Mouse (Mus musculus) yolk sac, embryonic 10.5 days (tissue): ENCODE results near the gene Slc6a4.

Source experiments
- DNase-seq: peaks from one replicate; pipeline ENCODE4 v3.0.0-alpha.2; 2017; ENCODE audit warnings: low spot score

Gene Slc6a4

GRCm38 (mm10) chr11:76997916-76998704 is at the start of gene Slc6a4:
TSS of gene Slc6a4 (plus strand) at chr11:76998603.
- peak; percentile 57 for DNase-seq

GRCm38 (mm10) chr11:76953536-76953935 is 44.9 kb upstream of the Slc6a4 start:
- no peak for DNase-seq

DNA sequence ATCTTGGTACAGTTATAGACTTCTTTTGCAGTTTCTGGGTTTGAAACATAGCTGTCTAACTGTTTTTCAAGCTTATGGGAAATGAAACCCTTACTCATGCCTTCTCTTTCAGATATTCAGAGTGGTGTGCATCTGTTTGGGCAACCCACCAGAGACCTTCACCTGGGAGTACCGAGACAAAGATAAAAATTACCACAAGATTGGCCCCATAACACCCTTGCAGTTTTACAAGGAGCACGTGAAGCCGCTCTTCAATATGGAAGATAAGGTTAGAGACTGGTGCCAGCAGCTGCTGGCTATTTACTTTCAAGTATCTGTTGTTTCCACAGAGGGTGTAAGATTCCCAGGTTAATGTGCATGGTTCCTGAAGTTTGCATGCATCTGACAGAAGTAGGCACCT is 32.7 kb upstream of the Slc6a4 start:
- no peak for DNase-seq

- no peak for DNase-seq
These were observed 28.1 kb upstream of the Slc6a4 start for GRCm38 (mm10) chr11:76970328-76970727.

DNA sequence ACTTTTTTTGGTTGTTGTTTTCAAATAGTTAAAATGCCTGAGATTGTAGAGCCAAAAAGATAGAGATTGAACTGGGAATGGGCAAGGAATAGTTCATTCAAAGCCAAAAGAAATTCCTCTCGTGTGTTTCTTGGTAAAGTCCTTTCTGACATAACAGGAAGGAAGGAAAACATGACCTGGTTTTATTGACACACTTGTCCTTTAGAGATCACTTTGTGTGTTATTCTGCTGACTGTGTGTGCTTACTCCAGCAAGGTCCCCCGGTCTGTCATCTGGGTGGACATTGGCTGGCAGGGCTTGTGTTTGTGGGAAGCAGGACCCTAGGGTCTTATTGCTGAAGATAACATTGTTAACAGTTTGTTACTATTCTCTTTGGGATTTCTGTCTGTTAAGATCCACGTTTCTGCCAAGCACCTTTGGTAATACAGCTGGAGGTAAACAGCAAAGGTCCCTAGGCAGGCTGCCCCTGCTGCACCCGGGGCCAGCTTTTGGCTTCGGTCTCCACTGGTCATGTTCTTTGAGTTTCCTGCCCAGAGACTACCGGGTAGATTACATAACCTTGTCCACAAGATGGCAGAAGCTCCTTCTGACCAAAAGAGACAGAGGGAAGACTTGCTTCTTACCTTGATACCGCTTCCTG is 23.6 kb upstream of the Slc6a4 start:
- DNase-seq = no peak

DNA sequence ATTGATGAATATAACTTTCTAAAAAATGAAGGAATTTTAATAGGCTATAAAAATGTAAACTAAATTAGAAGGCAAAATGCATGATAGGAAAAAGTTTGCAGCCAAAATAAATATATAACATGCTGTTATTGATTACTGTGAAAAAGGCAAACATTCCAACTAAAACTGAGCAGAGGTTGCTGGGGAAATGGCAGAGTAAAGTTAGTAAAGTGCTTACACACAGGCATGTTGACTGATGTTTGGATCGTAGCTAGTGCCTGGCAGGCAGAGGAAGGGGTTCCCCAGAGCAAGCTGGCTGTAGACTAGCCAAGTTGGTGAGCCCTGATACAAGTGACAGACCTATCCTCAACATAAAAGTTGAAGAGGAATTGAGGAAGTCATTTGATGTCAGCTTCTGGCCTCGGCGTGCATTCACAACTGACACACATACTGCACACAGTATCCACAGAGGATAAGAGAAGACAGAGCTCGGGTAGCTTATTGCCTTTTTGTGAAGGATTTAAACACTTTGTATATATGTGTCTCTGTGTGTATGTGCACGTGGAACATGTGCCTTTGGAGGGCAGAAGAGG is 16.7 kb upstream of the Slc6a4 start:
- DNase-seq = no peak

DNA sequence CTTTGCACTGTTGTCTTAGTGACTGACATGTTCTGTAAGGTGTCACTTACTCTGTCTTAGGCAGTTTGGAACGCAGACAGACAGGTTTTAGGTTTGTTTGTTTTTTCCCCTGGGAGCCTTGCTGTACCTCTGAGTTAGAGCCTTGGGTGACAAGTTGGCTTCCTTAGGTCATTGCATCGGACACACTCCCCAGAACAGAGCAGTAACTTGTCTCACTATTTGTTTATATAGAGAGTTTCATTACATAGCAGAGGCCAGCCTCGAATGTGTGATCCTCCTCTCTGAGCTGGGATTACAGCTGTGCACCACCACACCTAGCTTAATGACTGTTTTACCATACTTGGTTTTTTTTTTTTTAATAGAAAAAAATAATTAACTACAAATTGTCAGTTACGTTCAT is 16.0 kb upstream of the Slc6a4 start:
- DNase-seq = no peak

- DNase-seq = no peak
These were observed 14.8 kb upstream of the Slc6a4 start for GRCm38 (mm10) chr11:76983641-76984040.

DNA sequence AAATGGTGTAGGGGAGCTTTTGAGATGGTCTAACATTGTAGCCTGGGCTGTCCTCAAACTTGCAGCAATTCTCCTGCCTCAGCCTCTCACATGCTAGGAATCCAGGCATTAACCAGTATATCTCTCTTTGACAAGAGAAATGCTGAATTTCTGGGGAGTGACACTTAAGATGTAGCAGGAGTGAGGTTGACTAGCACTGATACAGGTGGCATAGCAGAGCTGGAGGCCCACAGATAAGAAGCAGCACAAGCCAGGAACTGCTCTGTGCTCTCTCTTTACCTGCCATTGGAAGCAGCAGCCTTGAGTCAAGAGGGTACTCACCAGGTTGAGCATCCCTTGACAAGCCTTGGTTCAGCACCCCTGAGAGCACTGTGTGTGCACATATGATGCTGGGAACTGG is 14.2 kb upstream of the Slc6a4 start:
- DNase-seq = no peak

DNA sequence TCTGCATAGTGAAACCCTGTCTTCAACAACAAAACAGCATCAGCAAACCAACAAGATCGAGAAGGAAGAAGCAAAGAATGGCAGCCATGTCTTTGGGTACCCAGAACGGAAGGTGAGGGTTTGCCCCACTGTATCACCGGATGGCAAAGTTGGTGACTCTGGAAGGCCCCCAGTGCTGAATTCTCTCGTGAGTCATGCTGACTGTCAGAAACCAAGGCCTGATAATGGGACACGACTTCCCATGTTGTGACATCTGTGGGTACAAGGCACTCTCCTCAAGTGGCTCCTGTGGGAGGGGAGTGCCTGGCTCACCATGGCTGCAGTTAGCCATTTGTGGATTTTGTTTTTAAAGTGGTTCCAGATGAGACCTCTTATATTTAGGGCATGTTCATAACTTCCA is 7.6 kb upstream of the Slc6a4 start:
- DNase-seq = no peak

GRCm38 (mm10) chr11:76992886-76993285 is 5.5 kb upstream of the Slc6a4 start:
- DNase-seq = no peak

GRCm38 (mm10) chr11:76995966-76996672 is 2.3 kb upstream of the Slc6a4 start:
- no peak for DNase-seq

DNA sequence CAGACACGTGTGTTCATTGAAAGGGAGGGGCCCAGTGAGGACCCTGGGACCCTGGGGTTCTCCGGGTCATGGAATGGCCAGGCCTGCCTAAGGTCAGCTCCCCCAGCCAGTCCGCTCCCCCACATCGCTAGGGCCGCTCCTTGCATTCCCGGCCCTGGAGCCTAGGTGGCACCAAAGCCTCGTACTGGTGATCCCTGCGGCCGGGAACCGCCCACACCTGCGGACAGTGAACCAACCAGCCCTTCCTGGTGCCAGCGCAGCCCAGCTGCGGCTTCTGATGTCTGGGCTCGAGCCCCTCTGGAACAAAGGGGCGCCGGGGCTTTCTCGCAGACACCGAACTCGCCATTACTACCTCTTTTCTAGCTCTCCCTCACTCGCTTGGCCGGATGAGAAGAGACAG is 1.1 kb upstream of the Slc6a4 start:
- peak; percentile 78 for DNase-seq

DNA sequence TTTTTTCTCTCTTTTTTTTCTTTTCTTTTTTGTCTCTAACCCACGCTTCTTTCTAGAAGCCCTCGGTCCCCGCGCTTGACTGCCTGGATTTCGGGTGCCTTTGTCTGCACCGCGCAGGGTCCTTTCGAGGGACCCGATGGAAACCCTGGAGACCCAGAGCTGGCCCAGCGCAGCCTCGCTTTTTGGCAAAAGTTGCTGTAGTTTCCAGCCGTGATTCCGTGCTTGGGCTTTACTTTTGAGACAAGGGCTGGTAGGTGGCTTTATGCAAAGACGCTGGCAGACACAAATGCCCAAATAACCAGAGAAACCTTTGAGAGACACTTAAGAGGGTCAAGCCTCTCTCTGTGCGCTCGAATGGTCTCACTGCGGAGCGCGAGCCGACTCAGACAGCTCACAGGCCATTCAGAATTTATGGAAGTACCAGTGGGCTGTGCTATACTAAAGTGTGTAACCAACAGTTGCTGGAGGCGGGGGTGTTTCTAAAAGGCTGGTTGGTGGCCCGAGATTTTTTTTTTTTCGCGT is 363 bp downstream of the Slc6a4 start:
- peak; percentile 25 for DNase-seq

GRCm38 (mm10) chr11:77000741-77001140 is 2.3 kb downstream of the Slc6a4 start:
- no peak for DNase-seq

GRCm38 (mm10) chr11:77002361-77002760 is 4.0 kb downstream of the Slc6a4 start:
- no peak for DNase-seq

DNA sequence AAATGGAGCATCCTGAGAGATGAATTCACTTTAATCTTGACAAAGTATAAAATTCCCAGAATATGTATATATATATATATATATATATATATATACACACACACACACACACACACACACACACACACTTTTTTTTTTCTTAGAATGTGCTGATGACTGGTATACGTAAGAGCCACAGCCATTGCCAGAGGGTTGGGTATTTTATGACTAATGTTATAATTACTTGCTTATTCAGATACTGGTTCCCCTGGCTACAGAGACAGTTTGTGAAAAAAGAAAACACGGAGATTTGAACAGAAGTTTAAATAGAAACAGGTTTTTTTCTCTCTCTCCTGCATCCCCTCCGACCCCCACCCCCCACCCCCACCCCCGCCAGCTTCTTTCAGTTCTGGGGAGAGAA is 7.5 kb downstream of the Slc6a4 start:
- no peak for DNase-seq

GRCm38 (mm10) chr11:77006616-77007015 is 8.2 kb downstream of the Slc6a4 start:
- DNase-seq = no peak

GRCm38 (mm10) chr11:77009069-77010025 is 10.9 kb downstream of the Slc6a4 start:
- DNase-seq = peak; percentile 57

DNA sequence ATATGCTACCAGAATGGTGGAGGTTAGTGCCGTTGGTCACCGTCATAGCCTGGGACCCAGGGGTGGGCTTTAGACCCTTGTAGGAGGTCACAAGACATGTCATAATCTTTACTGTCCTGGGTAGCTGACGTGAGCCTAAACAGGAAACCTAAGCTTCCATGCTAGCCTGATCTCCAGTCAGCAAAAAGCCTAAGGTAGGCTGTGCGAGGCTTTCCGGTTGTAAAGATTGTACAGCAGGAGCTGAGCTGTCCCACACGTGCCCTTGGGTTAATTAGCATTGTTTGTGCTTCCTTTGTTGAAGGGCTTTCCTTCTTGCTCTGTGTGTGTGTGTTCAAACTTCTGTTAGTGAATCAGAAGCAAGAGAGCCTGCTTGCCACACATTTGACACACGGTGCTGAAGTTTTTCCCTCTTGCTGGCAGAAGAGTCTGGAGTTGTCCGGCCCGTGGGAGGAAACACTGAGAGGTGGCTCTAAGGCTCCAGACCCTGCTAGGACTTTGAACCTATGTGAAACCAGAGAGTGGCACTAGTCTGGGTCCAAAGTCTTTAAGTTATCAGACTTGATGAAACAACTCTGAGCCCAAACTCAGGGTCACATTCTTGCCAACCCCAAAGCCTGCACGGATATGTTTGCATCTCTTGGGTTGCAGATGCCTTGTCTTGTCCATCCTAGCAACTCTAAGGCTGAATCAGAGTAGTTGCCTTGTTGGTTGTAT is 12.5 kb downstream of the Slc6a4 start:
- peak; percentile 45 for DNase-seq

GRCm38 (mm10) chr11:77018046-77018445 is 19.6 kb downstream of the Slc6a4 start:
- peak; percentile 55 for DNase-seq
